Comparison of ENCODE assay signal across 9 mouse cellular contexts in the genomic region with DNA sequence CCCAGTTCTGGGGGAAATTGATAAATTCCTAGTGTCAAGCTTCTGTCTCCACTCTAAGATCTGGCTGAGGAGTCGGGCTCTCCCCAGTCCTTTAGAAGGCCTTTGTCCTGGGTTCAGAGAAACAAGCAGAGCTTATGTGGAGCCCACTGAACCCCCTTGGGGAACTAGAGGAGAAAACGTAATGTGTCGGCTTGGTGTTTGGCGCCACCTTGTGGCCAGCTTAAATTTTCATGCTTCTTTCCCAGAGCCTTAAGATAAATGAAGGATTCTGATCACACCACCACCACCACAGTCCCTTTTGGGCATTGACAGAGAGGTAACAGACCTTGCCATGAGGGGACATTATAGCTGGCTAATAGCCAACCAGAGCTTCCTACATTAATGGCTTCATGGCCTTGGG. TPM values are rescaled to one million over a fixed set of nuclear protein-coding genes. Genes with fewer than 3 reads are reported as not detected.
DNase-seq lines count a peak whose midpoint lies in the region; ATAC-seq and TF ChIP-seq lines count a peak whose summit lies in the region.
"Had no signal": no experiment of that assay in that cellular context is flagged by ENCODE, and none has a peak within 500 bp of the region (broad histone marks: within the 10 kb centered on the region; RNA-seq: fewer than 3 reads in every experiment).

No protein-coding gene starts in this region.

- WGBS in forebrain, embryonic 11.5 days, result under 1% methylated on average over 4 of the region's 4 CpGs
- WGBS in forebrain, embryonic 12.5 days, result 0% methylated on average over 4 of the region's 4 CpGs

- DNase-seq in forebrain, embryonic 11.5 days (ENCODE audit: low spot score), result peak; percentile 89
- DNase-seq in A20 (ENCODE audit: low read depth, low spot score), result peak; percentile 71
- peak; percentile 90 for DNase-seq in layer of hippocampus, postnatal 10 days (ENCODE audit: low spot score in 2 of 2)
- peak; percentile 86 for DNase-seq in mesoderm, embryonic 11.5 days (ENCODE audit: low read depth, low spot score)
- DNase-seq in testis, postnatal 10 days (ENCODE audit: low spot score), result peak; percentile 86

- no peaks in the 10 kb centered on the region for H3K27me3 ChIP-seq in forebrain, embryonic 11.5 days (ENCODE audit: control insufficient read depth, insufficient read depth, low read length)
- no peaks in the 10 kb centered on the region for H3K27me3 ChIP-seq in forebrain, embryonic 12.5 days

- H3K36me3 ChIP-seq in forebrain, embryonic 11.5 days (ENCODE audit: control insufficient read depth, insufficient read depth, low read length), result no peaks in the 10 kb centered on the region
- no peaks in the 10 kb centered on the region for H3K36me3 ChIP-seq in forebrain, embryonic 12.5 days (replicated peaks)
- H3K36me3 ChIP-seq: liver, embryonic 15.5 days had no signal

- peak; percentile 68 for TF ChIP-seq CTCF in bone marrow macrophage, adult 2 months (IDR thresholded peaks at IDR 0.05; ENCODE audit: low read depth, low read length)

- no peak overlapping the region for H3K27ac ChIP-seq in forebrain, embryonic 11.5 days (ENCODE audit: low read depth, low read length)
- H3K27ac ChIP-seq in forebrain, embryonic 12.5 days, result no peak overlapping the region
- no peak overlapping the region for H3K27ac ChIP-seq in bone marrow macrophage, adult 2 months (ENCODE audit: insufficient read depth, low read depth, low read length)
- H3K27ac ChIP-seq: liver, embryonic 15.5 days had no signal

- H3K9me3 ChIP-seq in forebrain, embryonic 11.5 days (ENCODE audit: control insufficient read depth, low read length), result no peaks in the 10 kb centered on the region
- H3K9me3 ChIP-seq in forebrain, embryonic 12.5 days, result no peaks in the 10 kb centered on the region
- H3K9me3 ChIP-seq: liver, embryonic 15.5 days had no signal

- TF ChIP-seq POLR2A in bone marrow macrophage, adult 2 months (IDR thresholded peaks at IDR 0.05; ENCODE audit: borderline replicate concordance, low read depth, low read length), result no peak

- peaks cover 17% of the 10 kb centered on the region for H3K4me1 ChIP-seq in forebrain, embryonic 11.5 days (replicated peaks; ENCODE audit: control insufficient read depth, insufficient read depth, low read length)
- H3K4me1 ChIP-seq in forebrain, embryonic 12.5 days, result peaks cover 41% of the 10 kb centered on the region
- peaks cover 37% of the 10 kb centered on the region for H3K4me1 ChIP-seq in bone marrow macrophage, adult 2 months (ENCODE audit: control insufficient read depth, insufficient read depth, low read length)

- H3K4me3 ChIP-seq in forebrain, embryonic 11.5 days (ENCODE audit: low read depth, low read length), result no peak overlapping the region
- no peak overlapping the region for H3K4me3 ChIP-seq in forebrain, embryonic 12.5 days (replicated peaks)
- no peak overlapping the region for H3K4me3 ChIP-seq in bone marrow macrophage, adult 2 months (ENCODE audit: insufficient read depth, low read length)
- H3K4me3 ChIP-seq: liver, embryonic 15.5 days had no signal

- no peak overlapping the region for H3K9ac ChIP-seq in forebrain, embryonic 11.5 days (ENCODE audit: low read length)
- H3K9ac ChIP-seq in forebrain, embryonic 12.5 days, result no peak overlapping the region
- H3K9ac ChIP-seq: liver, embryonic 15.5 days had no signal

- no peak overlapping the region for H3K4me2 ChIP-seq in forebrain, embryonic 11.5 days (ENCODE audit: low read depth, low read length, severe bottlenecking)
- H3K4me2 ChIP-seq in forebrain, embryonic 12.5 days, result no peak overlapping the region
- H3K4me2 ChIP-seq: liver, embryonic 15.5 days had no signal

- no peak for ATAC-seq in forebrain, embryonic 11.5 days (replicated peaks; ENCODE audit: low FRiP score)
- no peak for ATAC-seq in forebrain, embryonic 12.5 days (ENCODE audit: low FRiP score)
- ATAC-seq in frontal cortex, adult (ENCODE audit: low TSS enrichment), result 0 out of 2 replicates have a peak, but pooled peaks have one; percentile 46

RNA-seq across cellular contexts. Expression of gene Aipl1, which starts 0.7 kb away (rescaled TPM):
- polyA plus RNA-seq in forebrain, embryonic 11.5 days (2014; fragmentation: Nextera tagmentation; extraction: Ambion mirVana), result 0.20 and 0.41 TPM in 2 replicates
- polyA plus RNA-seq in forebrain, embryonic 12.5 days (2016; fragmentation: Nextera tagmentation; extraction: Ambion mirVana), result 0.37 and 0.50 TPM in 2 replicates
- 0.38 and 0.49 TPM in 2 replicates for polyA plus RNA-seq in bone marrow macrophage, adult 2 months (2012; ENCODE audit: insufficient read depth, insufficient read length, missing spikeins)
- total RNA-seq in layer of hippocampus, postnatal 10 days (2021), result not detected

RNA-seq across cellular contexts. Expression of gene Pimreg, which starts 3.8 kb away (rescaled TPM):
- 228 and 241 TPM in 2 replicates for polyA plus RNA-seq in forebrain, embryonic 11.5 days (2014; fragmentation: Nextera tagmentation; extraction: Ambion mirVana)
- polyA plus RNA-seq in forebrain, embryonic 12.5 days (2016; fragmentation: Nextera tagmentation; extraction: Ambion mirVana), result 187 and 191 TPM in 2 replicates
- 26.8 and 34.3 TPM in 2 replicates for polyA plus RNA-seq in bone marrow macrophage, adult 2 months (2012; ENCODE audit: insufficient read depth, insufficient read length, missing spikeins)
- 1 to 10 TPM; 3.6 to 3.7 TPM for total RNA-seq in layer of hippocampus, postnatal 10 days (2021)
